Mouse (Mus musculus): ENCODE measurements around the gene Grik2. TPM values are rescaled to one million over a fixed set of nuclear protein-coding genes. Genes with fewer than 3 reads are reported as not detected.

Grik2 gene
- polyA plus RNA-seq, 1 experiment from 2014 or later = 28.9 TPM

DNA sequence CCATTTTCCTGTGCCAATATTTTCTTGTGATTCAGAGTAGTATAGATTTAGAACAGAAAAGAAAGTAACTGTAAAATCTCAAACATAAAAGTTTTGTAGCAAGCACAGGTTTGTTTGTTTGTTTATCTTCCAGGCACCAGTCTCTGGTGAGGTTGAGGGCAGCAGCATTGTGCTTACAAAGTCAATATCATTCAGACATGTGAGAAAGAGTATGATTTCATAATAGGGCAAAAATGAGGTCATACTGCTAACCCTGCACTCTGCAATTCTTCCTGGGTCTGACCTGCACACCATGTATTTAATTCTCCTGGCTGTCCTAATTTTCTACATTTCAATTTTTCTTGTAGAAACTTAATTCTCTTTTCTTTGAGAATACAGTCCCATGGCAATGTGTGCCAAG is 739.2 kb downstream of the Grik2 start:
- H3K9me3 ChIP-seq = no peaks in the 10 kb centered on the region
- H3K36me3 ChIP-seq = no peaks in the 10 kb centered on the region
- H3K27me3 ChIP-seq = no peaks in the 10 kb centered on the region
- no peak for ATAC-seq (ENCODE audit: low FRiP score, low read depth)
- no peak overlapping the region for H3K4me2 ChIP-seq
- no peak overlapping the region for H3K27ac ChIP-seq (replicated peaks)
- no peak overlapping the region for H3K4me3 ChIP-seq
- H3K9ac ChIP-seq = no peak overlapping the region
- no peaks in the 10 kb centered on the region for H3K4me1 ChIP-seq (replicated peaks)
